Mouse (Mus musculus): ENCODE measurements around the gene Lrp5.

GRCm38 (mm10) chr19:3669100-3669499, 17.3 kb downstream of the Lrp5 start:
- TF ChIP-seq MAX (IDR thresholded peaks at IDR 0.05) (no peak), CTCF (IDR thresholded peaks at IDR 0.05; ENCODE audit: control insufficient read depth, insufficient read depth, insufficient read length) (no peak), MYOG (IDR thresholded peaks at IDR 0.05; ENCODE audit: control insufficient read depth, extremely low read depth, insufficient read length) (no peak), MYOD1 (IDR thresholded peaks at IDR 0.05; ENCODE audit: control insufficient read depth, insufficient read length, low read depth) (no peak)
